Mouse (Mus musculus): ENCODE results near the gene Ptpn14.
"Not testable (repeated sequence)": the region's sequence is repeated elsewhere in the genome, so short reads cannot be mapped to it uniquely, and the experiment has no call there.

Gene Ptpn14

GRCm38 (mm10) chr1:189727884-189728783 is at the start of gene Ptpn14:
TSS of gene Ptpn14 (plus strand) at chr1:189728268.
- peak; percentile 76 to 82 for DNase-seq (ENCODE audit: low spot score in 2 of 2)

GRCm38 (mm10) chr1:189679555-189679954 is 48.5 kb upstream of the Ptpn14 start:
- DNase-seq (ENCODE audit: low spot score in 2 of 2) = no peak

- no peak for DNase-seq (ENCODE audit: low spot score in 2 of 2)
Observed at GRCm38 (mm10) chr1:189684786-189685415, 43.2 kb upstream of the Ptpn14 start.

GRCm38 (mm10) chr1:189686025-189686424 is 42.0 kb upstream of the Ptpn14 start:
- no peak for DNase-seq (ENCODE audit: low spot score in 2 of 2)

- DNase-seq (ENCODE audit: low spot score in 2 of 2) = peak; percentile 95 to 98
Observed at GRCm38 (mm10) chr1:189687654-189688387, 40.2 kb upstream of the Ptpn14 start, which contains the start of gene Cenpf. TSS of gene Cenpf (minus strand) at chr1:189688086.

GRCm38 (mm10) chr1:189688388-189688750 is 39.7 kb upstream of the Ptpn14 start:
- DNase-seq (ENCODE audit: low spot score in 2 of 2) = no peak

- no peak for DNase-seq (ENCODE audit: low spot score in 2 of 2)
Observed at GRCm38 (mm10) chr1:189689050-189689833, 38.8 kb upstream of the Ptpn14 start.

GRCm38 (mm10) chr1:189692442-189692841 is 35.6 kb upstream of the Ptpn14 start:
- DNase-seq (ENCODE audit: low spot score in 2 of 2) = not testable (repeated sequence)

- no peak for DNase-seq (ENCODE audit: low spot score in 2 of 2)
Observed at GRCm38 (mm10) chr1:189694391-189694790, 33.7 kb upstream of the Ptpn14 start.

- DNase-seq (ENCODE audit: low spot score in 2 of 2) = no peak
Observed at GRCm38 (mm10) chr1:189695321-189695720, 32.7 kb upstream of the Ptpn14 start.

GRCm38 (mm10) chr1:189698416-189698815 is 29.7 kb upstream of the Ptpn14 start:
- no peak for DNase-seq (ENCODE audit: low spot score in 2 of 2)

GRCm38 (mm10) chr1:189700186-189700585 is 27.9 kb upstream of the Ptpn14 start:
- DNase-seq (ENCODE audit: low spot score in 2 of 2) = no peak

- peak; percentile 53 to 72 for DNase-seq (ENCODE audit: low spot score in 2 of 2)
Observed at GRCm38 (mm10) chr1:189700990-189701389, 27.1 kb upstream of the Ptpn14 start.

- no peak for DNase-seq (ENCODE audit: low spot score in 2 of 2)
Observed at GRCm38 (mm10) chr1:189703156-189703555, 24.9 kb upstream of the Ptpn14 start.

- no peak for DNase-seq (ENCODE audit: low spot score in 2 of 2)
Observed at GRCm38 (mm10) chr1:189703591-189703990, 24.5 kb upstream of the Ptpn14 start.

GRCm38 (mm10) chr1:189706040-189706645 is 21.9 kb upstream of the Ptpn14 start:
- peak in 1 of 2 experiments; percentile 47 for DNase-seq (ENCODE audit: low spot score in 2 of 2)

GRCm38 (mm10) chr1:189707014-189707413 is 21.1 kb upstream of the Ptpn14 start:
- DNase-seq (ENCODE audit: low spot score in 2 of 2) = no peak

- peak in 1 of 2 experiments; percentile 38 for DNase-seq (ENCODE audit: low spot score in 2 of 2)
Observed at GRCm38 (mm10) chr1:189707419-189707818, 20.6 kb upstream of the Ptpn14 start.

GRCm38 (mm10) chr1:189709001-189709400 is 19.1 kb upstream of the Ptpn14 start:
- no peak for DNase-seq (ENCODE audit: low spot score in 2 of 2)

GRCm38 (mm10) chr1:189715915-189716797 is 11.9 kb upstream of the Ptpn14 start:
- no peak for DNase-seq (ENCODE audit: low spot score in 2 of 2)
